26 mouse cellular contexts compared by ENCODE assay signal in genomic region chr11:43062286-43062685, GRCm38 (mm10). TPM values are rescaled to one million over a fixed set of nuclear protein-coding genes. Genes with fewer than 3 reads are reported as not detected.
DNase-seq lines count a peak whose midpoint lies in the region; ATAC-seq and TF ChIP-seq lines count a peak whose summit lies in the region.
"Had no signal": no experiment of that assay in that cellular context is flagged by ENCODE, and none has a peak within 500 bp of the region (broad histone marks: within the 10 kb centered on the region; RNA-seq: fewer than 3 reads in every experiment).

No protein-coding gene starts in this region.

- no peak overlapping the region for H3K4me2 ChIP-seq in midbrain, postnatal 0 days (ENCODE audit: low read depth, low read length, poor library complexity, severe bottlenecking)
- no peak overlapping the region for H3K4me2 ChIP-seq in midbrain, embryonic 13.5 days (replicated peaks)
- no peak overlapping the region for H3K4me2 ChIP-seq in heart, embryonic 11.5 days
- H3K4me2 ChIP-seq: hindbrain, embryonic 13.5 days; intestine, embryonic 15.5 days; kidney, embryonic 15.5 days; limb, embryonic 15.5 days; neural tube, embryonic 15.5 days; stomach, embryonic 15.5 days had no signal

- peak; percentile 9 to 10 for DNase-seq in cerebellum, postnatal 10 days
- no peak for DNase-seq in cerebellum, adult 18-20 months
- peak; percentile 7 for DNase-seq in left cerebral cortex, adult 11 months (ENCODE audit: low spot score)
- no peak for DNase-seq in left cerebral cortex, postnatal 36 days (ENCODE audit: low spot score in 2 of 2)
- DNase-seq in midbrain, postnatal 0 days (ENCODE audit: low spot score), result peak; percentile 58
- DNase-seq in layer of hippocampus, postnatal 36 days, result peak; percentile 8 to 23
- DNase-seq: adrenal gland, postnatal 10 days; cerebellum, adult 11-12 months; heart, postnatal 14 days; midbrain, embryonic 14.5 days; thymus, adult 2 months had no signal

- no peak overlapping the region for H3K27ac ChIP-seq in midbrain, postnatal 0 days (ENCODE audit: low read depth, low read length)
- H3K27ac ChIP-seq in midbrain, embryonic 13.5 days, result no peak overlapping the region
- H3K27ac ChIP-seq in heart, embryonic 11.5 days (ENCODE audit: low read depth, low read length), result no peak overlapping the region
- H3K27ac ChIP-seq: forebrain, embryonic 10.5 days; hindbrain, embryonic 13.5 days; intestine, embryonic 15.5 days; kidney, embryonic 15.5 days; limb, embryonic 15.5 days; neural tube, embryonic 15.5 days; stomach, embryonic 15.5 days had no signal

- ATAC-seq in midbrain, postnatal 0 days (ENCODE audit: low FRiP score), result no peak
- ATAC-seq in midbrain, embryonic 13.5 days, result no peak
- ATAC-seq in heart, embryonic 11.5 days (replicated peaks; ENCODE audit: insufficient number of reproducible peaks, low FRiP score, low TSS enrichment), result no peak
- ATAC-seq: intestine, embryonic 15.5 days; Patski had no signal

- 49% methylated on average over 3 of the region's 3 CpGs for WGBS in midbrain, postnatal 0 days
- WGBS in midbrain, embryonic 13.5 days, result 73% methylated on average over 3 of the region's 3 CpGs
- 67% methylated on average over 3 of the region's 3 CpGs for WGBS in heart, embryonic 11.5 days (ENCODE audit: insufficient replicate concordance)

- intact Hi-C loops in left cerebral cortex, postnatal 36 days (cut with DNase I), result no loop called here

- no peaks in the 10 kb centered on the region for H3K36me3 ChIP-seq in midbrain, postnatal 0 days (ENCODE audit: insufficient read depth, low read length)
- H3K36me3 ChIP-seq in midbrain, embryonic 13.5 days, result no peaks in the 10 kb centered on the region
- H3K36me3 ChIP-seq in heart, embryonic 11.5 days (ENCODE audit: control insufficient read depth, insufficient read depth, low read length), result no peaks in the 10 kb centered on the region
- H3K36me3 ChIP-seq: forebrain, embryonic 10.5 days; hindbrain, embryonic 13.5 days; intestine, embryonic 15.5 days; kidney, embryonic 15.5 days; limb, embryonic 15.5 days; neural tube, embryonic 15.5 days; stomach, embryonic 15.5 days had no signal

- H3K9ac ChIP-seq in midbrain, postnatal 0 days (replicated peaks; ENCODE audit: low read length, poor library complexity, severe bottlenecking), result no peak overlapping the region
- no peak overlapping the region for H3K9ac ChIP-seq in midbrain, embryonic 13.5 days (replicated peaks)
- no peak overlapping the region for H3K9ac ChIP-seq in heart, embryonic 11.5 days (ENCODE audit: low read depth, low read length)
- H3K9ac ChIP-seq: hindbrain, embryonic 13.5 days; intestine, embryonic 15.5 days; kidney, embryonic 15.5 days; limb, embryonic 15.5 days; neural tube, embryonic 15.5 days; stomach, embryonic 15.5 days had no signal

- no peaks in the 10 kb centered on the region for H3K9me3 ChIP-seq in midbrain, postnatal 0 days (ENCODE audit: low read length)
- no peaks in the 10 kb centered on the region for H3K9me3 ChIP-seq in midbrain, embryonic 13.5 days
- no peaks in the 10 kb centered on the region for H3K9me3 ChIP-seq in heart, embryonic 11.5 days (replicated peaks; ENCODE audit: control insufficient read depth, low read length)
- H3K9me3 ChIP-seq: forebrain, embryonic 10.5 days; hindbrain, embryonic 13.5 days; intestine, embryonic 15.5 days; kidney, embryonic 15.5 days; limb, embryonic 15.5 days; neural tube, embryonic 15.5 days; stomach, embryonic 15.5 days had no signal

- no peaks in the 10 kb centered on the region for H3K4me1 ChIP-seq in midbrain, postnatal 0 days (ENCODE audit: insufficient read depth, low read length)
- peaks cover 6% of the 10 kb centered on the region; the same call in 1 of the 2 replicates for H3K4me1 ChIP-seq in midbrain, embryonic 13.5 days (replicated peaks)
- no peaks in the 10 kb centered on the region for H3K4me1 ChIP-seq in heart, embryonic 11.5 days (ENCODE audit: control insufficient read depth, insufficient read depth, low read length)
- H3K4me1 ChIP-seq: forebrain, embryonic 10.5 days; hindbrain, embryonic 13.5 days; intestine, embryonic 15.5 days; kidney, embryonic 15.5 days; limb, embryonic 15.5 days; neural tube, embryonic 15.5 days; stomach, embryonic 15.5 days had no signal

- H3K27me3 ChIP-seq in midbrain, postnatal 0 days (ENCODE audit: insufficient read depth, low read length), result no peaks in the 10 kb centered on the region
- H3K27me3 ChIP-seq in midbrain, embryonic 13.5 days, result no peaks in the 10 kb centered on the region
- no peaks in the 10 kb centered on the region for H3K27me3 ChIP-seq in heart, embryonic 11.5 days (ENCODE audit: control insufficient read depth, insufficient read depth, low read length)
- H3K27me3 ChIP-seq: hindbrain, embryonic 13.5 days; intestine, embryonic 15.5 days; kidney, embryonic 15.5 days; limb, embryonic 15.5 days; neural tube, embryonic 15.5 days; stomach, embryonic 15.5 days had no signal

- no peak for TF ChIP-seq CTCF in midbrain, postnatal 0 days (IDR thresholded peaks at IDR 0.05)

- no peak overlapping the region for H3K4me3 ChIP-seq in midbrain, postnatal 0 days (ENCODE audit: low read depth, low read length)
- no peak overlapping the region for H3K4me3 ChIP-seq in midbrain, embryonic 13.5 days (replicated peaks)
- no peak overlapping the region for H3K4me3 ChIP-seq in heart, embryonic 11.5 days (ENCODE audit: low read depth, low read length)
- H3K4me3 ChIP-seq: forebrain, embryonic 10.5 days; hindbrain, embryonic 13.5 days; intestine, embryonic 15.5 days; kidney, embryonic 15.5 days; limb, embryonic 15.5 days; neural tube, embryonic 15.5 days; stomach, embryonic 15.5 days had no signal

RNA-seq across cellular contexts. Expression of gene Gm9972, which starts 26.7 kb away (rescaled TPM):
- total RNA-seq in left cerebral cortex, postnatal 36 days (2021), result not detected
- total RNA-seq in midbrain, postnatal 0 days (2014; rRNA removed), result not detected in 2 replicates
- not detected in 2 replicates for polyA plus RNA-seq in midbrain, postnatal 0 days (2015; fragmentation: Nextera tagmentation; extraction: Ambion mirVana)
- polyA plus RNA-seq in midbrain, embryonic 13.5 days (2015; fragmentation: Nextera tagmentation; extraction: Ambion mirVana), result not detected in 2 replicates
- total RNA-seq in layer of hippocampus, postnatal 36 days (2021), result not detected
- not detected in 2 replicates for polyA plus RNA-seq in heart, embryonic 11.5 days (2014; fragmentation: Nextera tagmentation; extraction: Ambion mirVana)
- total RNA-seq: adrenal gland, postnatal 10 days; gastrocnemius, adult 18-20 months; gastrocnemius, postnatal 4 days; heart, postnatal 14 days; left cerebral cortex, postnatal 25 days had no signal
- polyA plus RNA-seq: forebrain, embryonic 10.5 days; intestine, embryonic 15.5 days; kidney, embryonic 15.5 days; large intestine, adult 2 months; liver, embryonic 16.5 days; midbrain, embryonic 14.5 days; neural tube, embryonic 15.5 days; Patski; thymus, adult 2 months had no signal

Comparison
In these comparisons a context has a peak if more than half of its experiments do, and no peak if none do; other contexts are left out.
1. DNase-seq: peak in cerebellum, postnatal 10 days (2 of 2), left cerebral cortex, adult 11 months (single experiment), midbrain, postnatal 0 days (single experiment) and layer of hippocampus, postnatal 36 days (2 of 2); none in cerebellum, adult 18-20 months (0 of 2) and left cerebral cortex, postnatal 36 days (0 of 2).